Mouse (Mus musculus): ENCODE measurements around the gene Megf6. TPM values are rescaled to one million over a fixed set of nuclear protein-coding genes. Genes with fewer than 3 reads are reported as not detected.

Megf6 gene
- 10.3 and 11.0 TPM in 2 replicates for polyA plus RNA-seq (2015; fragmentation: Nextera tagmentation; extraction: Ambion mirVana)

DNA sequence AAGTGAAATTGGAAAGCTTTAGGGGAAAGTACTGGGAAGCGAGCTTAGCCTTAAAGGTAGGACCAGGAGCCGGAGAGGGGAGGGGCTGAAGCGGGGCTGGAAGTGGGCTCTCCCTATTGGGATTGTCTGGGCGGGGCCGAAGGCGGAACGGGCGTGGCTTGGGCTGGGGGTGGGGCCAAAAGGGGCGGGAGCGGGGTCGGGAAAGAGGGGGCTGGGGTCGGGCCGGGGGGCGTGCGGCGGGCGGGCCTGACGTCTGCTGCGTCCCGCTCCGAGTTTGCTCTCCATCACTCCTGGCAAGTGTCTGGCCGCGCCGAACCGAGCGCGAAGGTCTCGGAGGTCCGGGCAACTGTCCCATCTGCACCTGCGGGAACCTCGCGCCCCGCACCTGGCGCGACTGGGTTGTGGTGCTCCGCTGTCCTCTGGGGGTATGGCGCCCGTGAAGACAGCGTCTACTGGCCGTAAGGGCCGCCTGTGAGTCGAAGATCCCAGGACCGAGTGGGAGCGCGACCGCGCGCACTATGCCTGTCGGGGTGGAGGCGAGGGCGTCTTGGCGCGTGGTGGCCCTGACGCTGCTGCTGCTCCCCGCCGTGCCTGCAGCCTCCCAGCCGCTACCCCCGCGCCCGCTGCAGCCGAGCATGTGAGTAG is at the start of gene Megf6:
Gene Megf6, plus strand, starts transcription at position 225 of the 645 bp plus-strand sequence.
- Histone ChIP-seq H3K9me3 (ENCODE audit: control insufficient read depth, low read length) (no peaks in the 10 kb centered on the region), H3K4me2 (ENCODE audit: low read length) (peak within 1 kb of the TSS; percentile 97), H3K27ac (ENCODE audit: low read depth, low read length) (no peak within 1 kb of the TSS), H3K4me1 (ENCODE audit: control insufficient read depth, insufficient read depth, low read depth, low read length) (peaks cover 16% of the 10 kb centered on the region), H3K27me3 (replicated peaks; ENCODE audit: control insufficient read depth, insufficient read depth, low read length) (peaks cover 27% of the 10 kb centered on the region), H3K36me3 (ENCODE audit: control insufficient read depth, insufficient read depth, low read length) (no peaks in the 10 kb centered on the region), H3K9ac (ENCODE audit: low read depth, low read length) (peak within 1 kb of the TSS; percentile 64), H3K4me3 (ENCODE audit: low read length) (peak within 1 kb of the TSS; percentile 53)
- ATAC-seq = peak; percentile 38
- WGBS = under 1% methylated on average over 47 of the region's 61 CpGs

DNA sequence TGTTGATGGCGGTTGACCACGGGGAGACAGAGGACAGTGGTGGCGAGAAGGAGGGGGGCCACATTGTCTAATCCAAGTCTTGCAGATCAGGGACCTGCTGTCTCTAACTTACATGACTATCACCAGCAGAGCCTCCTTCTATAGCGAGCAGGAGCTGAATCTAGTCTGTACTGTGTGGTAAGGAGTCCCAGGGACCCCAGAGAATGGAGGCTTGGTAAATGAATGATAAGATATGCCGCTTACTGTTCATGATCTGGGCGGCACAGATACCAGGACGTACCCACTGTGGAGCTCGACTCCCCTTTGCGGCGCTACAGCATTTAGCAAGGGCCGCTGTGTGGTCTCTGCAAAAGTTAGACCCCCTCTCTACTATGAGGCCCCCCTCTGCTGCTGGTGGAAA is 48.7 kb upstream of the Megf6 start:
- no peak for ATAC-seq
- Histone ChIP-seq H3K4me1 (ENCODE audit: control insufficient read depth, insufficient read depth, low read depth, low read length) (no peaks in the 10 kb centered on the region), H3K27me3 (replicated peaks; ENCODE audit: control insufficient read depth, insufficient read depth, low read length) (no peaks in the 10 kb centered on the region; the same call in 1 of the 2 replicates), H3K4me3 (ENCODE audit: low read length) (no peak overlapping the region), H3K9me3 (ENCODE audit: control insufficient read depth, low read length) (no peaks in the 10 kb centered on the region), H3K27ac (ENCODE audit: low read depth, low read length) (no peak overlapping the region), H3K36me3 (ENCODE audit: control insufficient read depth, insufficient read depth, low read length) (no peaks in the 10 kb centered on the region), H3K9ac (ENCODE audit: low read depth, low read length) (no peak overlapping the region), H3K4me2 (ENCODE audit: low read length) (no peak overlapping the region)
- 77% methylated on average over 11 of the region's 11 CpGs for WGBS

DNA sequence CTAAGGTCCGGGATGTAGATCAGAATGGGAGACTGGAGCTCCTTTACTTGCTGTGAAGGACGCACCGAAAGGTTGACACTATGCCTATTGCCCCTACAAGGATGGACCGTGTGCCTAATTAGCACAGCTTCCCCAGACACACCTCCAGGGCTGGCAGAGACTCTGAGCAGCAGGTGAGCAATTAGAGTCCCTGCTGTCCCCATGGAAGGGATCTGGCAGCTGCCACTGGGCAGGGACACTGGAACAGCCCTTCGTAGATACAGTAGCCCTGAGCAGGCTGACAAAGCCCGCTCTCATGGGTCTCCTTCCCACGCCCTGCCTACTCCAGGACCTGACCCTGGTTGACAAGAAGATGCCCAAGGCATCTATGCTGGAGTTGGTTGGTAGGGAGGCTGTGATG is 48.2 kb upstream of the Megf6 start:
- H3K27ac ChIP-seq (ENCODE audit: low read depth, low read length) = no peak overlapping the region
- no peak for ATAC-seq
- no peak overlapping the region for H3K4me2 ChIP-seq (ENCODE audit: low read length)
- no peak overlapping the region for H3K4me3 ChIP-seq (ENCODE audit: low read length)
- no peaks in the 10 kb centered on the region for H3K9me3 ChIP-seq (ENCODE audit: control insufficient read depth, low read length)
- WGBS = 73% methylated on average over 7 of the region's 7 CpGs
- H3K36me3 ChIP-seq (ENCODE audit: control insufficient read depth, insufficient read depth, low read length) = no peaks in the 10 kb centered on the region
- H3K9ac ChIP-seq (ENCODE audit: low read depth, low read length) = no peak overlapping the region
- no peaks in the 10 kb centered on the region; the same call in 1 of the 2 replicates for H3K27me3 ChIP-seq (replicated peaks; ENCODE audit: control insufficient read depth, insufficient read depth, low read length)
- H3K4me1 ChIP-seq (ENCODE audit: control insufficient read depth, insufficient read depth, low read depth, low read length) = no peaks in the 10 kb centered on the region

DNA sequence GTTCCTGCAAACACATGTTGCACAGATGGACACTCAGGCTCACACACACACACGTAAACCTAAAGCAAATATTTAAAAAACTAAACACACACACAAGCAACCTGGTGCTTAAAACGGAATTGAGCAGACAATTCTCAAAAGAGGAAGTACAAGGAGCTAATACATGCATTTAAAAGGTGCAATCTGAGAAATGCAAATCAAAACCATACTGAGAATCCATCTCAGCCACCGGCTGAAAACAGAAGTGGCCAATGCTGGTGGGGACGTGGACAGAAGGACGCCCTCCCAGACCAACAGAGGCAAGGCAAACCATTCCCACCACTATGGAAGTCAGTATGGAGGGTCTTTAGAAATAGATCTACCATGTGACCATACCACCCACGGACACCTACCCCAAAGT is 47.0 kb upstream of the Megf6 start:
- Histone ChIP-seq H3K27ac (ENCODE audit: low read depth, low read length) (no peak overlapping the region), H3K9ac (ENCODE audit: low read depth, low read length) (no peak overlapping the region), H3K27me3 (replicated peaks; ENCODE audit: control insufficient read depth, insufficient read depth, low read length) (no peaks in the 10 kb centered on the region; the same call in 1 of the 2 replicates), H3K9me3 (ENCODE audit: control insufficient read depth, low read length) (no peaks in the 10 kb centered on the region), H3K4me1 (ENCODE audit: control insufficient read depth, insufficient read depth, low read depth, low read length) (no peaks in the 10 kb centered on the region), H3K4me2 (ENCODE audit: low read length) (no peak overlapping the region), H3K36me3 (ENCODE audit: control insufficient read depth, insufficient read depth, low read length) (no peaks in the 10 kb centered on the region), H3K4me3 (ENCODE audit: low read length) (no peak overlapping the region)
- no peak for ATAC-seq
- 82% methylated on average over 6 of the region's 6 CpGs for WGBS

DNA sequence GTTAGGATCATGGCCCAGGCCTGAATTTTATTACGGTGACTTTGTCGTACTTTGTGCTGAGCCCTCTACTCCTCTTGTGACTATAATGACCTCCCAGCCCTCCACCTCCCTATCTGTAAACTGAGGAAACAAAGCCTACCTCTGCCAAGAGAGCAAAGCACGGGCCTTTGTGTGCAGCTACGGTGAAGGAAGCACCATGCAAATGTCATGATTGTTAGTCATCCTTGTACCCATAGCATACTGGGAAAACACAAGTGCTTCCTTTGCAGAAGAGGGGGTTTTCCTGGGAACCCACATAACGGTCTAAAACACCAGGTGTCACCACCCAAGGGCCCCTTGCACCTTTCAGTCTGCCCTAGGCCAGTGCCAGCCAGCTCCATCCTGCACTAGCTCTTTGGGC is 45.3 kb upstream of the Megf6 start:
- Histone ChIP-seq H3K27ac (ENCODE audit: low read depth, low read length) (no peak overlapping the region), H3K9ac (ENCODE audit: low read depth, low read length) (no peak overlapping the region), H3K27me3 (replicated peaks; ENCODE audit: control insufficient read depth, insufficient read depth, low read length) (peaks cover 2% of the 10 kb centered on the region; the same call in 1 of the 2 replicates), H3K4me3 (ENCODE audit: low read length) (no peak overlapping the region), H3K4me1 (ENCODE audit: control insufficient read depth, insufficient read depth, low read depth, low read length) (no peaks in the 10 kb centered on the region), H3K4me2 (ENCODE audit: low read length) (no peak overlapping the region), H3K36me3 (ENCODE audit: control insufficient read depth, insufficient read depth, low read length) (no peaks in the 10 kb centered on the region), H3K9me3 (ENCODE audit: control insufficient read depth, low read length) (no peaks in the 10 kb centered on the region)
- ATAC-seq = no peak
- WGBS = 72% methylated on average over 5 of the region's 5 CpGs

DNA sequence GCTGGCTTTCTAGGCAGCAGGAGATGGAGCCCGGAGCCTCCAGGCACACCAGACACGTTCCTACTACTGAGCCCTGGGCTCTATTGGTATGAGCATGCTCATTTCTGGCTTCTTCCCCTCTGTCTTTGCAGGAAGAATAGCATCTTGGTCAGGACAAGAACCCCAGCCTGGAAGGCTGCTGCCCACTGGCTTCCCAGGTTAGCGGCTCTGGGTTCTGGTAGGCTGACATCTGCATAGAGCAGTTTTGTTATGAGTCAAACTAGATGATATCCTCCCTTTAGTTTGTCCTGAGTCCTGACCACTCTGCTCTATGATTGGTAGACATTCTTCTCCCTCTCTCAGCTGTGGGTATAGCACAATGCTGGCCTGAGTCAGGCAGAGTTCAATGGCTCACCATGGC is 43.3 kb upstream of the Megf6 start:
- Histone ChIP-seq H3K9me3 (ENCODE audit: control insufficient read depth, low read length) (no peaks in the 10 kb centered on the region), H3K4me2 (ENCODE audit: low read length) (no peak overlapping the region), H3K36me3 (ENCODE audit: control insufficient read depth, insufficient read depth, low read length) (no peaks in the 10 kb centered on the region), H3K27me3 (replicated peaks; ENCODE audit: control insufficient read depth, insufficient read depth, low read length) (peaks cover 2% of the 10 kb centered on the region; the same call in 1 of the 2 replicates), H3K4me1 (ENCODE audit: control insufficient read depth, insufficient read depth, low read depth, low read length) (no peaks in the 10 kb centered on the region), H3K4me3 (ENCODE audit: low read length) (no peak overlapping the region), H3K9ac (ENCODE audit: low read depth, low read length) (no peak overlapping the region), H3K27ac (ENCODE audit: low read depth, low read length) (no peak overlapping the region)
- 86% methylated on average over 3 of the region's 3 CpGs for WGBS
- no peak for ATAC-seq

DNA sequence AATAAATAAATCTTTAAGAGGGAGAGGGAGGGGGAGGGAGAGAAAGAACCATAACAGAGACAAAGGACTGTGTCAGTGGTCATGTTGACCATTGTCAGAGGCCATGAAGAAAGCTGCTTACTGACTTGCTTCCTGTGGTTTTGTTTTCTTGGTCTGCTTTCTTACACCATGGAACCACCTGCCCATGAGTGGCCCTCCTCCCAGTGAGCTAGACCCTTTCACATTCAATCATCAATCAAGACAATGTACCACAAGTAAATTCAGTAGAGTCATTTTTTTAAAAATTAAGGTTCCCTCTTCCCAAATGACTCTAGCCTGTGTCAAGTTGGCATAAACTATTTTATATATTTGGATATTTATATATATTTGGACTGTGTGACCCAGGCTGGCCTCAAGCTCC is 40.6 kb upstream of the Megf6 start:
- H3K9me3 ChIP-seq (ENCODE audit: control insufficient read depth, low read length) = no peaks in the 10 kb centered on the region
- no peak overlapping the region for H3K4me3 ChIP-seq (ENCODE audit: low read length)
- ATAC-seq = no peak
- no peaks in the 10 kb centered on the region for H3K4me1 ChIP-seq (ENCODE audit: control insufficient read depth, insufficient read depth, low read depth, low read length)
- H3K36me3 ChIP-seq (ENCODE audit: control insufficient read depth, insufficient read depth, low read length) = no peaks in the 10 kb centered on the region
- H3K27ac ChIP-seq (ENCODE audit: low read depth, low read length) = no peak overlapping the region
- H3K9ac ChIP-seq (ENCODE audit: low read depth, low read length) = no peak overlapping the region
- peaks cover 2% of the 10 kb centered on the region; the same call in 1 of the 2 replicates for H3K27me3 ChIP-seq (replicated peaks; ENCODE audit: control insufficient read depth, insufficient read depth, low read length)
- no peak overlapping the region for H3K4me2 ChIP-seq (ENCODE audit: low read length)

DNA sequence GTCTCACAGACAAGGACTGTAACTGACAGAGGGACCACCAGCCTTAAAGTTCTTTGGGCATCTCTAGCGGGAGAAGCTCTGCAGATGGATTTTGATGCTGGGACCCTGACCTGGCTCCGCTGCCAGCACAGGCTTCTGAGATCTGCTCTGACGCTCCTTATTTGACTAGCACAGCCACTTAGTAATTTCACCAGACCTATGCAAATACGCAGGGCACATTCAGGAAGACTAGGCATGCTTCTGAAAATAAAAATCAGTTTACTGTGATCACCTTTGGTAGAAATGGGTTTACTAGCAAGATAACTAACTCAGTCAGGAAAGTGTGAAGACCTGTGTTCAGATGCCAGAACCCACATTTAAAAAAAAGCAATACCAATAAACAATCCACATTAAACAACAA is 38.6 kb upstream of the Megf6 start:
- Histone ChIP-seq H3K36me3 (ENCODE audit: control insufficient read depth, insufficient read depth, low read length) (no peaks in the 10 kb centered on the region), H3K27me3 (replicated peaks; ENCODE audit: control insufficient read depth, insufficient read depth, low read length) (peaks cover 8% of the 10 kb centered on the region), H3K27ac (ENCODE audit: low read depth, low read length) (no peak overlapping the region), H3K9me3 (ENCODE audit: control insufficient read depth, low read length) (no peaks in the 10 kb centered on the region), H3K4me1 (ENCODE audit: control insufficient read depth, insufficient read depth, low read depth, low read length) (no peaks in the 10 kb centered on the region), H3K9ac (ENCODE audit: low read depth, low read length) (no peak overlapping the region), H3K4me2 (ENCODE audit: low read length) (no peak overlapping the region), H3K4me3 (ENCODE audit: low read length) (no peak overlapping the region)
- ATAC-seq = no peak
- 80% methylated on average over 4 of the region's 4 CpGs for WGBS

DNA sequence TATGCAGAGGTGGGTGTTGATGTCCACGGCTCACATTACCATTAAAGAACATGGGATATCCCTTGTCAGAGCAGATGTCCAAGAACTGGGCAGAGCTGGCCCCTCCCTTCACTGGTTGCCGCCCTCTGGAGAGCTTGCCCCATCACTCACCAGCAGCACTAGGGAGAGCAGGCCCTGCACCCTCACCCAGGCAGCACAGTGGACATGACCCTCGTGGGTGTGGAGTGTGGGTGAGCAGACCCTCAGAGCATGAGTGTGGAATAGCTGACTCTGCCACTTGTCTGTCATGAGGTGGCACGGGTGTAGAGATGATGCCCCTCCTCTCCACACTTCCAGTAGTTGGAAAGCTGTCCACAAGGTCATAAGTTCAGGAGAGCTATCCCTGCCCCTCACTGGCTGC is 35.7 kb upstream of the Megf6 start:
- H3K9ac ChIP-seq (ENCODE audit: low read depth, low read length) = no peak overlapping the region
- peaks cover 5% of the 10 kb centered on the region for H3K4me1 ChIP-seq (ENCODE audit: control insufficient read depth, insufficient read depth, low read depth, low read length)
- WGBS = 65% methylated on average over 4 of the region's 4 CpGs
- no peak for ATAC-seq
- no peak overlapping the region for H3K4me3 ChIP-seq (ENCODE audit: low read length)
- H3K4me2 ChIP-seq (ENCODE audit: low read length) = no peak overlapping the region
- no peak overlapping the region for H3K27ac ChIP-seq (ENCODE audit: low read depth, low read length)
- H3K9me3 ChIP-seq (ENCODE audit: control insufficient read depth, low read length) = no peaks in the 10 kb centered on the region
- peaks cover 30% of the 10 kb centered on the region for H3K27me3 ChIP-seq (replicated peaks; ENCODE audit: control insufficient read depth, insufficient read depth, low read length)
- no peaks in the 10 kb centered on the region for H3K36me3 ChIP-seq (ENCODE audit: control insufficient read depth, insufficient read depth, low read length)
